Mouse (Mus musculus) limb, embryonic 13.5 days (tissue): ENCODE measurements around the gene Bcl9. TPM values are rescaled to one million over a fixed set of nuclear protein-coding genes. Genes with fewer than 3 reads are reported as not detected.
A peak's percentile ranks its signal among the peaks of the same experiment; 100 is the strongest.

Source experiments
- ATAC-seq: fragments of 200-750 bp; cut with Nextera tagmentation; 2 replicates; pipeline ENCODE4 v1.8.0; 2017; ENCODE audit warnings: low read depth, moderate number of reproducible peaks, moderate TSS enrichment; ENCODE audit not compliant: low FRiP score
- H3K27ac ChIP-seq: fragments of 300-500 bp; sonication (generic); 2 replicates; pipeline ENCODE4 v1.5.1; 2015; ENCODE audit warnings: inconsistent platforms, mild to moderate bottlenecking, moderate library complexity
- H3K27me3 ChIP-seq: fragments of 300-500 bp; sonication (generic); 2 replicates; pipeline ENCODE4 v1.6.1; 2015; ENCODE audit warnings: mild to moderate bottlenecking, inconsistent platforms
- H3K36me3 ChIP-seq: fragments of 300-500 bp; sonication (generic); 2 replicates; pipeline ENCODE4 v1.6.1; 2015; ENCODE audit warnings: inconsistent platforms, mild to moderate bottlenecking, moderate library complexity
- H3K4me1 ChIP-seq: fragments of 300-500 bp; sonication (generic); 2 replicates; pipeline ENCODE4 v1.6.1; 2015; ENCODE audit warnings: inconsistent platforms
- H3K4me2 ChIP-seq: fragments of 300-500 bp; sonication (generic); replicated peaks from 2 replicates; pipeline ENCODE4 v1.6.1; 2015; ENCODE audit warnings: inconsistent platforms, mild to moderate bottlenecking, moderate library complexity
- H3K4me3 ChIP-seq: fragments of 300-500 bp; sonication (generic); 2 replicates; pipeline ENCODE4 v1.5.1; 2015; ENCODE audit warnings: moderate library complexity, mild to moderate bottlenecking, inconsistent platforms
- H3K9ac ChIP-seq: fragments of 300-500 bp; sonication (generic); 2 replicates; pipeline ENCODE4 v1.6.1; 2015; ENCODE audit warnings: mild to moderate bottlenecking, inconsistent platforms
- H3K9me3 ChIP-seq: fragments of 300-500 bp; sonication (generic); 2 replicates; pipeline ENCODE4 v1.6.1; 2016; ENCODE audit warnings: inconsistent platforms
- WGBS: fragments of 180-500 bp; shearing (Covaris S2); methylation state at CpG from one replicate; pipeline ENCODE4 v1.1.7; 2015; 5-methylcytosine and 5-hydroxymethylcytosine counted together
- polyA plus RNA-seq: library from polyadenylated mRNA; unstranded; fragments of >200 nt; fragmentation: Nextera tagmentation; extraction: Ambion mirVana; gene quantifications from 2 replicates; pipeline ENCODE4 v1.2.1, GENCODE M21; 2015

Bcl9 gene
- polyA plus RNA-seq, 1 experiment from 2014 or later = 97.4 TPM

GRCm38 (mm10) chr3:97199261-97199660 lies 98.5 kb downstream of the Bcl9 start:
- Histone ChIP-seq H3K4me3 (no peak overlapping the region), H3K9ac (no peak overlapping the region), H3K27me3 (no peaks in the 10 kb centered on the region), H3K27ac (no peak overlapping the region), H3K9me3 (no peaks in the 10 kb centered on the region), H3K4me1 (peaks cover 9% of the 10 kb centered on the region; the same call in 1 of the 2 replicates), H3K36me3 (peaks cover 16% of the 10 kb centered on the region), H3K4me2 (no peak overlapping the region)
- ATAC-seq = no peak
- WGBS = 30% methylated on average over 4 of the region's 4 CpGs

GRCm38 (mm10) chr3:97196571-97196970 lies 101.1 kb downstream of the Bcl9 start:
- H3K27ac ChIP-seq = no peak overlapping the region
- no peak for ATAC-seq
- WGBS = 87% methylated on average over 8 of the region's 8 CpGs
- H3K9ac ChIP-seq = no peak overlapping the region
- H3K36me3 ChIP-seq = no peaks in the 10 kb centered on the region
- H3K4me2 ChIP-seq = no peak overlapping the region
- H3K4me1 ChIP-seq = peaks cover 12% of the 10 kb centered on the region; the same call in 1 of the 2 replicates
- no peaks in the 10 kb centered on the region for H3K27me3 ChIP-seq
- H3K9me3 ChIP-seq = no peaks in the 10 kb centered on the region
- no peak overlapping the region for H3K4me3 ChIP-seq

- no peak overlapping the region for H3K4me3 ChIP-seq
- ATAC-seq = no peak
- H3K4me1 ChIP-seq = no peaks in the 10 kb centered on the region
- no peak overlapping the region for H3K27ac ChIP-seq
- H3K4me2 ChIP-seq = no peak overlapping the region
- H3K9me3 ChIP-seq = no peaks in the 10 kb centered on the region
- H3K9ac ChIP-seq = no peak overlapping the region
- H3K27me3 ChIP-seq = peaks cover 71% of the 10 kb centered on the region
- H3K36me3 ChIP-seq = no peaks in the 10 kb centered on the region
- WGBS = 46% methylated on average over 10 of the region's 10 CpGs
These were observed 112.4 kb downstream of the Bcl9 start for GRCm38 (mm10) chr3:97185098-97185860.

GRCm38 (mm10) chr3:97183810-97184209 lies 113.9 kb downstream of the Bcl9 start:
- Histone ChIP-seq H3K27me3 (peaks cover 72% of the 10 kb centered on the region), H3K27ac (no peak overlapping the region), H3K4me2 (no peak overlapping the region), H3K36me3 (no peaks in the 10 kb centered on the region), H3K9ac (no peak overlapping the region), H3K9me3 (no peaks in the 10 kb centered on the region), H3K4me1 (0 out of 2 replicates have a peak, but pooled peaks cover 7% of the 10 kb centered on the region), H3K4me3 (no peak overlapping the region)
- no peak for ATAC-seq
- WGBS = 39% methylated on average over 3 of the region's 3 CpGs

- no peaks in the 10 kb centered on the region for H3K9me3 ChIP-seq
- WGBS = 48% methylated on average over 6 of the region's 6 CpGs
- no peak for ATAC-seq
- H3K4me3 ChIP-seq = no peak overlapping the region
- peaks cover 21% of the 10 kb centered on the region for H3K36me3 ChIP-seq
- H3K4me2 ChIP-seq = no peak overlapping the region
- peaks cover 73% of the 10 kb centered on the region for H3K27me3 ChIP-seq
- H3K9ac ChIP-seq = no peak overlapping the region
- no peak overlapping the region for H3K27ac ChIP-seq
- 0 out of 2 replicates have a peak, but pooled peaks cover 10% of the 10 kb centered on the region for H3K4me1 ChIP-seq
These were observed 117.2 kb downstream of the Bcl9 start for GRCm38 (mm10) chr3:97180527-97180926.

GRCm38 (mm10) chr3:97178885-97179284 lies 118.8 kb downstream of the Bcl9 start:
- Histone ChIP-seq H3K27me3 (peaks cover 64% of the 10 kb centered on the region), H3K4me2 (no peak overlapping the region), H3K4me1 (0 out of 2 replicates have a peak, but pooled peaks cover 10% of the 10 kb centered on the region), H3K9ac (no peak overlapping the region), H3K27ac (no peak overlapping the region), H3K9me3 (no peaks in the 10 kb centered on the region), H3K4me3 (no peak overlapping the region), H3K36me3 (peaks cover 26% of the 10 kb centered on the region)
- ATAC-seq = no peak
- WGBS = 42% methylated on average over 6 of the region's 6 CpGs

GRCm38 (mm10) chr3:97172632-97173031 lies 125.1 kb downstream of the Bcl9 start:
- H3K36me3 ChIP-seq = peaks cover 28% of the 10 kb centered on the region
- H3K4me2 ChIP-seq = no peak overlapping the region
- no peak overlapping the region for H3K9ac ChIP-seq
- 84% methylated on average over 5 of the region's 5 CpGs for WGBS
- no peak overlapping the region for H3K27ac ChIP-seq
- ATAC-seq = no peak
- no peaks in the 10 kb centered on the region for H3K9me3 ChIP-seq
- H3K4me1 ChIP-seq = no peaks in the 10 kb centered on the region
- no peak overlapping the region for H3K4me3 ChIP-seq
- H3K27me3 ChIP-seq = peaks cover 25% of the 10 kb centered on the region

- no peak overlapping the region for H3K9ac ChIP-seq
- 74% methylated on average over 9 of the region's 9 CpGs for WGBS
- H3K9me3 ChIP-seq = no peaks in the 10 kb centered on the region
- no peak overlapping the region for H3K4me2 ChIP-seq
- no peak overlapping the region for H3K27ac ChIP-seq
- H3K4me1 ChIP-seq = no peaks in the 10 kb centered on the region
- ATAC-seq = no peak
- H3K36me3 ChIP-seq = peaks cover 24% of the 10 kb centered on the region
- no peak overlapping the region for H3K4me3 ChIP-seq
- peaks cover 21% of the 10 kb centered on the region for H3K27me3 ChIP-seq
These were observed 125.5 kb downstream of the Bcl9 start for GRCm38 (mm10) chr3:97172231-97172630.

GRCm38 (mm10) chr3:97171531-97171930 lies 126.2 kb downstream of the Bcl9 start:
- H3K27ac ChIP-seq = no peak overlapping the region
- H3K4me2 ChIP-seq = no peak overlapping the region
- WGBS = 83% methylated on average over 6 of the region's 6 CpGs
- no peaks in the 10 kb centered on the region for H3K9me3 ChIP-seq
- no peaks in the 10 kb centered on the region for H3K4me1 ChIP-seq
- ATAC-seq = no peak
- no peak overlapping the region for H3K9ac ChIP-seq
- peaks cover 24% of the 10 kb centered on the region for H3K36me3 ChIP-seq
- H3K4me3 ChIP-seq = no peak overlapping the region
- H3K27me3 ChIP-seq = peaks cover 14% of the 10 kb centered on the region

- 77% methylated on average over 4 of the region's 4 CpGs for WGBS
- no peaks in the 10 kb centered on the region for H3K9me3 ChIP-seq
- H3K4me3 ChIP-seq = no peak overlapping the region
- H3K27me3 ChIP-seq = no peaks in the 10 kb centered on the region
- no peak overlapping the region for H3K27ac ChIP-seq
- H3K9ac ChIP-seq = no peak overlapping the region
- peaks cover 20% of the 10 kb centered on the region for H3K36me3 ChIP-seq
- no peaks in the 10 kb centered on the region for H3K4me1 ChIP-seq
- ATAC-seq = no peak
- H3K4me2 ChIP-seq = no peak overlapping the region
These were observed 130.6 kb downstream of the Bcl9 start for GRCm38 (mm10) chr3:97167126-97167525.

- WGBS = 79% methylated on average over 4 of the region's 4 CpGs
- no peak overlapping the region for H3K4me2 ChIP-seq
- H3K27ac ChIP-seq = no peak overlapping the region
- H3K4me1 ChIP-seq = peaks cover 15% of the 10 kb centered on the region
- no peak overlapping the region for H3K9ac ChIP-seq
- no peaks in the 10 kb centered on the region for H3K27me3 ChIP-seq
- peaks cover 19% of the 10 kb centered on the region for H3K36me3 ChIP-seq
- H3K9me3 ChIP-seq = no peaks in the 10 kb centered on the region
- H3K4me3 ChIP-seq = no peak overlapping the region
- ATAC-seq = no peak
These were observed 133.2 kb downstream of the Bcl9 start for GRCm38 (mm10) chr3:97164477-97164876.

- Histone ChIP-seq H3K4me1 (peaks cover 18% of the 10 kb centered on the region), H3K4me3 (no peak overlapping the region), H3K27me3 (no peaks in the 10 kb centered on the region), H3K36me3 (peaks cover 11% of the 10 kb centered on the region), H3K4me2 (no peak overlapping the region), H3K9me3 (no peaks in the 10 kb centered on the region), H3K27ac (no peak overlapping the region), H3K9ac (no peak overlapping the region)
- ATAC-seq = no peak
- WGBS = 54% methylated on average over 4 of the region's 4 CpGs
These were observed 135.9 kb downstream of the Bcl9 start for GRCm38 (mm10) chr3:97161773-97162172.

GRCm38 (mm10) chr3:97160908-97161307 lies 136.8 kb downstream of the Bcl9 start:
- Histone ChIP-seq H3K27ac (no peak overlapping the region), H3K4me3 (no peak overlapping the region), H3K9me3 (no peaks in the 10 kb centered on the region), H3K4me1 (peaks cover 18% of the 10 kb centered on the region), H3K27me3 (no peaks in the 10 kb centered on the region), H3K36me3 (peaks cover 3% of the 10 kb centered on the region; the same call in 1 of the 2 replicates), H3K4me2 (peak overlapping the region; percentile 14), H3K9ac (no peak overlapping the region)
- no peak for ATAC-seq
- WGBS = 43% methylated on average over 10 of the region's 10 CpGs
